Mouse (Mus musculus) heart, embryonic 11.5 days (tissue): Measurements from ENCODE around the gene Gnb1l. TPM values are rescaled to one million over a fixed set of nuclear protein-coding genes. Genes with fewer than 3 reads are reported as not detected.

Experiments
- ATAC-seq: fragments of 200-750 bp; cut with Nextera tagmentation; replicated peaks from 2 replicates; pipeline ENCODE4 v1.8.0; 2017; ENCODE audit warnings: moderate library complexity; ENCODE audit not compliant: insufficient number of reproducible peaks, low FRiP score, low TSS enrichment
- H3K27ac ChIP-seq: fragments of 300-500 bp; sonication (generic); 2 replicates; pipeline ENCODE4 v1.5.1; 2014; ENCODE audit warnings: mild to moderate bottlenecking, low read depth, low read length
- H3K27me3 ChIP-seq: fragments of 300-500 bp; sonication (generic); 2 replicates; pipeline ENCODE4 v1.6.1; 2014; ENCODE audit warnings: mild to moderate bottlenecking, low read length, mixed read lengths; ENCODE audit not compliant: control insufficient read depth, insufficient read depth
- H3K36me3 ChIP-seq: fragments of 300-500 bp; sonication (generic); 2 replicates; pipeline ENCODE4 v1.6.1; 2014; ENCODE audit warnings: mild to moderate bottlenecking, low read length, moderate library complexity, mixed read lengths; ENCODE audit not compliant: control insufficient read depth, insufficient read depth
- H3K4me1 ChIP-seq: fragments of 300-500 bp; sonication (generic); 2 replicates; pipeline ENCODE4 v1.6.1; 2014; ENCODE audit warnings: low read length; ENCODE audit not compliant: control insufficient read depth, insufficient read depth
- H3K4me2 ChIP-seq: fragments of 300-500 bp; sonication (generic); 2 replicates; pipeline ENCODE4 v1.6.1; 2014; ENCODE audit warnings: mild to moderate bottlenecking, moderate library complexity
- H3K4me3 ChIP-seq: fragments of 300-500 bp; sonication (generic); 2 replicates; pipeline ENCODE4 v1.5.1; 2014; ENCODE audit warnings: low read depth, low read length
- H3K9ac ChIP-seq: fragments of 300-500 bp; sonication (generic); 2 replicates; pipeline ENCODE4 v1.6.1; 2014; ENCODE audit warnings: mild to moderate bottlenecking, low read depth, low read length, moderate library complexity
- H3K9me3 ChIP-seq: fragments of 300-500 bp; sonication (generic); replicated peaks from 2 replicates; pipeline ENCODE4 v1.6.1; 2016; ENCODE audit warnings: low read length; ENCODE audit not compliant: control insufficient read depth
- WGBS: fragments of 180-500 bp; shearing (Covaris S2); extraction: QIAGEN DNeasy Blood & Tissue Kit; methylation state at CpG from one replicate; pipeline ENCODE4 v1.1.7; 2014; ENCODE audit not compliant: insufficient replicate concordance; 5-methylcytosine and 5-hydroxymethylcytosine counted together
- polyA plus RNA-seq: library from polyadenylated mRNA; unstranded; fragments of >200 nt; fragmentation: Nextera tagmentation; extraction: Ambion mirVana; gene quantifications from 2 replicates; pipeline ENCODE4 v1.2.1, GENCODE M21; 2014

Gene Gnb1l
- polyA plus RNA-seq, 1 experiment from 2014 or later: 6.5 TPM

DNA sequence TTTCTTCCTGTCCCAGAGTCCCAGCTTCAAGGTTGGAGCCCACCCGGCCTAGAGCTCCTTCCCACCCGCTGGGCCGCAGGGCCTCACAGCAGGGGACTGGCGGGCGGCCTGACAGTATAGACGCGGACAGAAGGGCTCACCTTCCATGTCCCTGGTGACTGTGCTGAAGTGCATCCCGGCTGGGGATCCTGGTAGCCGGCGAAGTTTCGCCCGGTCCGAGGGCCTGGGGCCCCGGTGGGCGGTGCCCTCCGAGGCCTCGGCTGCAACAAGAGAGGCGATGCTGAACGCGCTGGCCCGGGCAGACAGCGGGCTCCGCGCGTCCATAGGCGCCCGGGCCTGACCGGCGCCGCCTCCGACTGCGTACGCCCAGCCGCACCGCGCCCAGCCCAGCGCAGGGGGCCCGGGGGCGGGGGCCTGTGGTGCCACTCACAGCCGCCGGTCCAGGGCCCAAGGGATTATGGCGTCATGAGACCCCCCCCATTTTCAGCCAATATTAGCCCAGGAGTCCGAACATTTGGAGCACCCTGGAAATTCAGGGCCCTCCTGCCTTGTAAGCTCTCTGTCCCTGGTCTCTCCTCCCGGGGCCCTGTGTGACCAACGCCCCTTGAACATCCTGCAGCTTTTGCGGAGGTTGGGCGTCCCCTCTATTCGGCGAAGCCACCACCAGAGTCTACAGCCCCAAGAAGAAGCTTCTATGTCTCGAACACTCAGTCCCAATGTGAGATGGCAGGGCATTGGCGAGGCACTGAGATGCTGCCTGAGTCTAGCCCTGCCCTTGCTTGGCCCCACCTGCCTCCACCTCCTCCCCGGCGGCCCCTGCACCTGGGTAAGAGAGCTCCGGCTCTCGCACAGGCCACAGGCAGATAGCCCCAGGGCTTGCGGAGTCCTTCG lies 89.6 kb downstream of the Gnb1l start:
- peaks cover 35% of the 10 kb centered on the region for H3K4me1 ChIP-seq
- no peak for ATAC-seq
- no peak overlapping the region for H3K9ac ChIP-seq
- H3K4me3 ChIP-seq: peak overlapping the region; percentile 35
- no peaks in the 10 kb centered on the region for H3K9me3 ChIP-seq
- H3K27ac ChIP-seq: no peak overlapping the region
- 1% methylated on average over 50 of the region's 57 CpGs for WGBS
- H3K27me3 ChIP-seq: peaks cover 95% of the 10 kb centered on the region
- no peaks in the 10 kb centered on the region for H3K36me3 ChIP-seq
- peak overlapping the region; percentile 60 for H3K4me2 ChIP-seq

DNA sequence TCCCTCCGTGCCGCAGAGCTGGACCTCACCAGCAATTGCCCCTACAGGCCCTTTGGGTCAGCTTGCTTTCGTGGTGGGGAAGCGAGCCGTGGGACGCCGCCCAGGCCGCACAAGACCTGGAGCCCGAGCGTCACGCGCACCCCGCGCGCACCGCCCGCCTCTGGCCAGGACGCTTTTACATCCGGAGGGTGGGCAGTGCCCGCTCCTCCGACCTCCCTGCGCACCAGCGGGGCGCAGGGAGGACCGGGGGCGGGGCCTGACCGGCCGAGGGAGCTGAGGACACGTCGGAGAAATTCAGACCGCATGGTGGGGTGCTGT lies 90.2 kb downstream of the Gnb1l start:
- peak overlapping the region; percentile 35; the same call in 1 of the 2 replicates for H3K4me3 ChIP-seq
- H3K36me3 ChIP-seq: no peaks in the 10 kb centered on the region
- 2% methylated on average over 31 of the region's 31 CpGs for whole genome bisulfite sequencing
- peaks cover 35% of the 10 kb centered on the region for H3K4me1 ChIP-seq
- H3K9ac ChIP-seq: no peak overlapping the region
- no peaks in the 10 kb centered on the region for H3K9me3 ChIP-seq
- ATAC-seq: no peak
- peak overlapping the region; percentile 40 for H3K4me2 ChIP-seq
- peaks cover 95% of the 10 kb centered on the region for H3K27me3 ChIP-seq
- H3K27ac ChIP-seq: no peak overlapping the region

DNA sequence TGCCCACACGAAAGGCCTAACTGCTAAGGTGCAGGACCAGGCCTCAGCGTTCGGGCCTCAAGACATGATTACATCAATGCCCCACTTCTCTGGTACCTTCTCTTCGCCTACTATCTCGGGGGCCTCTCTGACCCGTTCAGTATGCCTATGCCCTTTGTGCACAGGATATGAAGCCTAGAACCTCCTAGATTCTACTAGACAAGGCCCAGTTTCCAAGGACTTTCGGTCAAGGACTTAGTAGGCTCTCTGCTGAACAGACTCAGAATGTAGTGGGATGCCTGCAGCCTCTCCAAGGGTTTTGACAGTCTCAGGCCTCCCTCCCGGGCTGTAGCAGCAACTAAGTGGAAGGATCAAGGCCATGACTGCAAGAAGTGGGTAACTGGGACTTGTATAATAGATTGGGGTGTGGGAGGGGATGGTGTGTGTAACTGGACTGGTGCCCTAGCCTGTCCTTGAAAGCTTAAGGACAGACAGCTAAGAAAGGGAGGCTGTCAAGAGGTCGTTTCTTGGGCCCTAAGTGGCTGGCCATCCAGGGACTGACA lies 90.6 kb downstream of the Gnb1l start:
- no peak overlapping the region for H3K27ac ChIP-seq
- H3K36me3 ChIP-seq: no peaks in the 10 kb centered on the region
- H3K4me2 ChIP-seq: no peak overlapping the region; the same call in 1 of the 2 replicates
- H3K4me1 ChIP-seq: peaks cover 35% of the 10 kb centered on the region
- no peak overlapping the region for H3K4me3 ChIP-seq
- H3K27me3 ChIP-seq: peaks cover 95% of the 10 kb centered on the region
- WGBS: 21% methylated on average over 9 of the region's 9 CpGs
- no peak overlapping the region for H3K9ac ChIP-seq
- no peak for ATAC-seq
- H3K9me3 ChIP-seq: no peaks in the 10 kb centered on the region

DNA sequence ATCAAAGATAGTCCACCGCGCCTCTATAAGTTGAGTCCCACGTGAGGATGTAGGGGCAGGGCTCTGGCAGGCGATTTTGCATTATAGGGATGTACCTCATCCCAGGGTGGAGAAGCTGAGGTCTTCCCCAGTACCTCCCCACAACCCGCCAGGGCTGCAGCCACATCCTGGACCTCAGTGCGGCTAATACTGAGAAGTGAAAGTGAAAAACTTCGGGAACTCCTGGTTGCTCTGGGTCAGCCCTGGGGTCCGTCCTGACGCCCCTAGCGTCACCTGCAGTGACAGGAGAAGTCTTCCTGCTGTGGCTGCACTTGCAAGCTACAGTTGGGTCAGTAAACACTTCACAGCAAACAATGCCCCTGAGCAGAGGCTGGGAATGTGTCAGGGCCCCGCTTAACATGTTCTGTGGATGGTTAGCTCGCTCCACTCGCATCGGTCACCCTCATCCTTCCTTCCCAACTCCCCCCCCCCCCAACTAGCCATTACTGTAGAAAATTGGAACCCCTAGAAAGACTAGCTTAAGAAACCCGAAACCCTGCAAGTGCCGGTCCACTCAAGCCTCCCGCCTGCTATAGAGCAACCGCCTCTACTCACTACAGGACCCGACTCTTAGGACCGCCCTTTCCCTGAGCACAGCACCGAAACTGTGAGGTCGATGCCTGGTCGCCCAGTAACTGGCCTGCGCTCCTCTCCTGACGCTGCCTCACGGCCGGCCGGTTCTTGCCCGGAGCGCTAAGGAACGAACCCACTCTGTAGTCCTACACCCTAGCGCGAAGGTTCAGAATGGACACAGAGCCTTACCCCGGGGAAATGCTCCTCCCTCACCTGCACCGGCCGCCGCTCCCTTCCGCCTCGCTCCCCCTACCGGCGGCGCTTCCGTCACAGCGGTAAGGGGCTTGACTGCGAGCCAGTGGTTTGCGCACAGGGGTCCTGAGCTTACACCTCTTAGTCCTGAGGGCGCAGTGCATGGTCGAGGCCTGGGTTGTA lies 91.6 kb downstream of the Gnb1l start, which contains the start of gene Tbx1:
Tbx1 (minus strand) TSS at position 868 of the 987 bp plus-strand sequence.
- no peaks in the 10 kb centered on the region for H3K9me3 ChIP-seq
- peak within 1 kb of the TSS; percentile 58 for H3K4me2 ChIP-seq
- H3K4me1 ChIP-seq: peaks cover 35% of the 10 kb centered on the region
- H3K36me3 ChIP-seq: no peaks in the 10 kb centered on the region
- H3K9ac ChIP-seq: 0 out of 2 replicates have a peak within 1 kb of the TSS, but pooled peaks have one; percentile 7
- H3K27ac ChIP-seq: no peak within 1 kb of the TSS
- no peak for ATAC-seq
- peaks cover 93% of the 10 kb centered on the region for H3K27me3 ChIP-seq
- H3K4me3 ChIP-seq: peak within 1 kb of the TSS; percentile 25
- WGBS: 2% methylated on average over 48 of the region's 48 CpGs

DNA sequence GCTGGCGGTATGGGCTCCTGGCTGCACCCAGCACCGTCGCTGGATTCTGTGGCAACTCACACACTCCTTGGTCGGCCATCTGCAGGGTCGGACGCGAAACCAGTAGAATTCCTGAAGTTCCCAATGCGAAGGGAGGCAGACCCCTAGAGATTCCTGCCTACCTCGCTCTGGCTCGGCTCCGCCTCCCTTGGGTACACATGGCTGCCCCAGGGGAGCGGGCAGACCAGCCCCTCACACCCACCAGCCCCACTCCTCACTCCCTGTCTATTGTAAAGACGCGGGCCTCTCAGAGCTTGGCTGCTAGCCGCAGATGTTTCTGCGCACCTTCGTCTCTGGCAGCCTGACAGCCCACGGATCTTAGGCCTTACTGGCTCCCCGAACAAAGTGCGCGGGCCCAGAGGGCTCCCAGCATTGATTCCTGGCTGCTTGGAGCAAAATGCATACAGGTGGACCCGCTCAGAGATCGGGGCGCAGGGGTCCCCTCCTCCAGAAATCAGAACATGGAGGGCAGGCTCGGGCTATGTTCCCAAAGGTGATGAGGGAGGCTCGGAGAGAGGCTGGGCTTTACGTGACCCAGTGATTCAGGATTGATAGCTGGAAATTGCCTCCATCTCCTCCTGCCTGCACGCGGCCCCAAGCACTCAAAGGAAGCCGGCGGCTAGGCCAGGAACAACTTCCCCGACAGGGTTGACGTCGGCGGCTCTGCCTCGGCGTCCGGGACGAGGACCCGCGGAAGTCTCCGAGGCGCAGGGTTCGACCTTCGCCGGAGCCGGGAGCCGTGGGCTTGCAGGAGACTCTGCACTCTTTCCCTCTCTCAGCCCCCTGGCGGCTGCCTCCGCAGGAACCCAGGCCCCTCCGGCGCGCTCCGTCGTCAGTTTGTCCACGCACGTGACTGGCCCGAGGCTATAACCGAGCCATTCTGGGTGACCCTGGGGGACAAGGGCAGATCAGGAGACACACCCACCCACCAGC lies 92.8 kb downstream of the Gnb1l start:
- H3K4me1 ChIP-seq: peaks cover 26% of the 10 kb centered on the region
- 0 out of 2 replicates have a peak overlapping the region, but pooled peaks have one; percentile 7 for H3K9ac ChIP-seq
- no peaks in the 10 kb centered on the region for H3K36me3 ChIP-seq
- H3K27ac ChIP-seq: no peak overlapping the region
- peak overlapping the region; percentile 3 for H3K4me3 ChIP-seq
- under 1% methylated on average over 58 of the region's 59 CpGs for WGBS
- H3K9me3 ChIP-seq: no peaks in the 10 kb centered on the region
- H3K27me3 ChIP-seq: peaks cover 84% of the 10 kb centered on the region
- ATAC-seq: no peak
- H3K4me2 ChIP-seq: peak overlapping the region; percentile 58

DNA sequence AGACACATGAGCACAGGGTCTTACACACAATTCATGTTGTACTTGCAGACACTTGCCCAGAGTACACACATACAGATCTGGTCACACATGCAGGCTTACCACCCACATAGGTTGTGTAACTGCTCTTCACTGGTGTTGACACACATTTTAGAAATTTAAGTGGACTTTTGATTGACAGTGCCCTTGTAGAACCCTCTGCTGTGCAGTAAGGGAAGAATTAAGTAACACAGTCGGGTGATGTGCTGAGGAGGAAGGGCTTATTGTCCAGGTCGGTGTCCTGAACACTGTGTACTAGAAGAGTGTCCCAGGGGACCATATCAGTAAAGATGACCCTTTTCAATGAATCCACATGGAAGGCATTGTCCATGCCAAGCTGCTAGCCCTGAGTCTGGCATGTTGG lies 95.4 kb downstream of the Gnb1l start:
- Histone ChIP-seq H3K4me1 (peaks cover 10% of the 10 kb centered on the region), H3K4me3 (no peak overlapping the region), H3K27ac (no peak overlapping the region), H3K9ac (no peak overlapping the region), H3K27me3 (peaks cover 64% of the 10 kb centered on the region), H3K9me3 (no peaks in the 10 kb centered on the region), H3K4me2 (no peak overlapping the region), H3K36me3 (no peaks in the 10 kb centered on the region)
- whole genome bisulfite sequencing: 59% methylated on average over 2 of the region's 2 CpGs
- no peak for ATAC-seq

DNA sequence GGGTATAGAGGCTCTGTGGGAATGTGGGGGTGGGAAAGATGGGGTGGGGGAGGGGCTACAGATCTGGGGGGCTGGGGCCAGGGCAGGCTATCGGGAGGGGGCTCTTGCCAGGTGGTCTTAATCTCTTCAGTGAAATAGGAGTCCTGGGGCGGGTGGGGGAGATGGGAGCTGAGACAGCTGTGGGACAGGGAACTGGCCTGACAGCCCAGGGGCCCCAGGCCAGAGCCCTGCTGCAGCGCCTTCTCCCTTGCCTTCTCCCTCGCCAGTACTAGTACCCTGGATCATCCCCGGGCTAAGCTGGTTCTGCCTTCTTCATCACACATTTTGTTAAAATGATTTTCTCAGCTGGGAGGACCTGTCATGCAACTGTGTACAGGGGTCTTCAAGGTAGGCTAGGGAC lies 97.7 kb downstream of the Gnb1l start:
- Histone ChIP-seq H3K27ac (no peak overlapping the region), H3K27me3 (peaks cover 41% of the 10 kb centered on the region)

More for the DNA sequence above, 97.7 kb downstream of the Gnb1l start:
- Histone ChIP-seq H3K4me3 (no peak overlapping the region), H3K4me1 (peaks cover 7% of the 10 kb centered on the region; the same call in 1 of the 2 replicates), H3K9me3 (no peaks in the 10 kb centered on the region), H3K36me3 (no peaks in the 10 kb centered on the region), H3K9ac (no peak overlapping the region), H3K4me2 (no peak overlapping the region)
- ATAC-seq: no peak
- 28% methylated on average over 5 of the region's 5 CpGs for WGBS
